Mouse (Mus musculus) forebrain, embryonic 13.5 days (tissue): ENCODE measurements around the gene Nrarp. TPM values are rescaled to one million over a fixed set of nuclear protein-coding genes. Genes with fewer than 3 reads are reported as not detected.

Experiments
- ATAC-seq: fragments of 200-750 bp; cut with Nextera tagmentation; 2 replicates; pipeline ENCODE4 v1.8.0; 2017
- H3K27ac ChIP-seq: fragments of 300-500 bp; sonication (generic); 2 replicates; pipeline ENCODE4 v1.5.1; 2015; ENCODE audit warnings: inconsistent platforms, mild to moderate bottlenecking, moderate library complexity
- H3K27me3 ChIP-seq: fragments of 300-500 bp; sonication (generic); 2 replicates; pipeline ENCODE4 v1.6.1; 2015; ENCODE audit warnings: mild to moderate bottlenecking, inconsistent platforms
- H3K36me3 ChIP-seq: fragments of 300-500 bp; sonication (generic); 2 replicates; pipeline ENCODE4 v1.6.1; 2015; ENCODE audit warnings: mild to moderate bottlenecking, inconsistent platforms; ENCODE audit not compliant: poor library complexity, severe bottlenecking
- H3K4me1 ChIP-seq: fragments of 300-500 bp; sonication (generic); 2 replicates; pipeline ENCODE4 v1.6.1; 2015; ENCODE audit warnings: inconsistent platforms
- H3K4me2 ChIP-seq: fragments of 300-500 bp; sonication (generic); 2 replicates; pipeline ENCODE4 v1.6.1; 2015; ENCODE audit warnings: inconsistent platforms, mild to moderate bottlenecking, moderate library complexity
- H3K4me3 ChIP-seq: fragments of 300-500 bp; sonication (generic); 2 replicates; pipeline ENCODE4 v1.5.1; 2015; ENCODE audit warnings: mild to moderate bottlenecking, inconsistent platforms
- H3K9ac ChIP-seq: fragments of 300-500 bp; sonication (generic); 2 replicates; pipeline ENCODE4 v1.6.1; 2015; ENCODE audit warnings: mild to moderate bottlenecking, inconsistent platforms
- H3K9me3 ChIP-seq: fragments of 300-500 bp; sonication (generic); replicated peaks from 2 replicates; pipeline ENCODE4 v1.6.1; 2016; ENCODE audit warnings: inconsistent platforms
- WGBS: fragments of 180-500 bp; shearing (Covaris S2); methylation state at CpG from one replicate; pipeline ENCODE4 v1.1.7; 2015; 5-methylcytosine and 5-hydroxymethylcytosine counted together
- polyA plus RNA-seq: library from polyadenylated mRNA; unstranded; fragments of >200 nt; fragmentation: Nextera tagmentation; extraction: Ambion mirVana; gene quantifications from 2 replicates; pipeline ENCODE4 v1.2.1, GENCODE M21; 2015

Nrarp gene
- polyA plus RNA-seq, 1 experiment from 2014 or later, result 29.2 TPM

- Histone ChIP-seq H3K4me1 (peaks cover 32% of the 10 kb centered on the region), H3K9ac (peak overlapping the region; percentile 70; the same call in 1 of the 2 replicates), H3K4me2 (peak overlapping the region; percentile 47), H3K36me3 (peaks cover 13% of the 10 kb centered on the region), H3K4me3 (peak overlapping the region; percentile 52; the same call in 1 of the 2 replicates), H3K27ac (peak overlapping the region; percentile 98), H3K27me3 (0 out of 2 replicates have a peak, but pooled peaks cover 10% of the 10 kb centered on the region), H3K9me3 (no peaks in the 10 kb centered on the region)
- WGBS, result 76% methylated on average over 8 of the region's 8 CpGs
- ATAC-seq, result no peak
Observed at GRCm38 (mm10) chr2:25225811-25226379, 45.3 kb downstream of the Nrarp start.

- Histone ChIP-seq H3K4me1 (peaks cover 31% of the 10 kb centered on the region), H3K27ac (no peak overlapping the region), H3K27me3 (peaks cover 18% of the 10 kb centered on the region; the same call in 1 of the 2 replicates), H3K36me3 (peaks cover 5% of the 10 kb centered on the region), H3K9me3 (no peaks in the 10 kb centered on the region), H3K4me3 (no peak overlapping the region), H3K4me2 (no peak overlapping the region), H3K9ac (no peak overlapping the region)
- 87% methylated on average over 5 of the region's 5 CpGs for WGBS
- no peak for ATAC-seq
Observed at GRCm38 (mm10) chr2:25226864-25227263, 46.3 kb downstream of the Nrarp start.

DNA sequence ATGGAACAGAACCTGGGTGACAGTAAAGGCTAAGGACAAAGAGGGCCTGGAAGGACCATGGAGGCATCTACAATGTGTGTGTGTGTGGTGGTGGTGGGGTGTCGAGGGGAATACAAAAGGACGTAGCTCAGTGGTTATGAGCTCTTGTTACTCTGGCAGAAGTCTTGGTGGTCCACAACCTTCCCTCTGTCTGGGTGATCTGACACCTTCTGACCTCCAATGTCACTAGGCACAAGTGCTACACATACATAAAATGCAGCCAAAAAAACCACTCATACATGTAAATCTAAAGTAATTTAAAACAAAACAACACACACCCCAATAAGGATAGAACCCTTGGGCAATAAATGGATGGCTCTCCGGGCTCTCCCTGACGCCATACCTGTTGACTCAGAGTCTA is 46.8 kb downstream of the Nrarp start:
- H3K4me2 ChIP-seq, result no peak overlapping the region
- 89% methylated on average over 4 of the region's 4 CpGs for WGBS
- H3K4me3 ChIP-seq, result no peak overlapping the region
- H3K4me1 ChIP-seq, result peaks cover 29% of the 10 kb centered on the region
- no peak overlapping the region for H3K9ac ChIP-seq
- H3K27me3 ChIP-seq, result peaks cover 18% of the 10 kb centered on the region; the same call in 1 of the 2 replicates
- ATAC-seq, result no peak
- 0 out of 2 replicates have a peak, but pooled peaks cover 3% of the 10 kb centered on the region for H3K36me3 ChIP-seq
- H3K9me3 ChIP-seq, result no peaks in the 10 kb centered on the region
- no peak overlapping the region for H3K27ac ChIP-seq

DNA sequence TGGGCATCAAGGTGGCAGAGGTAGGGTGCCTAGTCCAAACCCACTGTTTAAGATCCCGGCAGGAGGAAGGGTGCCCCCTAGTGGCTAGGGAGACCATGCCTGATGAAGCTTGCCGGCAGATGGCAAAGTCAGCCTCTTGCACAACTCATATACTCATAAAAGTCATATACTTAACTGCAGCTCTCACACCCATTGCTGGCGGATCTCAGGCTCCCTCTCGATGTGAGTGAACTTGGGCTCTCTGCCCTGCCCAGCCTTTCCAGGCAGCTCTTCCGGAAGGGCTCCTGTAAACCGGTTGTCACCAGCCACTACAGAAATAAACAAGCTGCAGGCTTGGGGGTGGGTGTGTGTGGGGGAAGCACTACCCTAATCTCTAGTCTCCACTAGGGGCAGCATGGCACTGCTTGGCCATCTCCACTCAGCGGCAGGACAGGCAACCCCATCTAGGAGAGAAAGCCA is 47.9 kb downstream of the Nrarp start:
- Histone ChIP-seq H3K4me2 (peak overlapping the region; percentile 46), H3K4me1 (peaks cover 22% of the 10 kb centered on the region), H3K27me3 (peaks cover 18% of the 10 kb centered on the region; the same call in 1 of the 2 replicates), H3K36me3 (no peaks in the 10 kb centered on the region), H3K9me3 (no peaks in the 10 kb centered on the region), H3K27ac (peak overlapping the region; percentile 52), H3K9ac (peak overlapping the region; percentile 52; the same call in 1 of the 2 replicates), H3K4me3 (0 out of 2 replicates have a peak overlapping the region, but pooled peaks have one; percentile 15)
- WGBS, result 1% methylated on average over 7 of the region's 7 CpGs
- ATAC-seq, result no peak; the same call in 1 of the 2 replicates

- no peaks in the 10 kb centered on the region for H3K9me3 ChIP-seq
- 69% methylated on average over 6 of the region's 6 CpGs for WGBS
- H3K36me3 ChIP-seq, result no peaks in the 10 kb centered on the region
- peak overlapping the region; percentile 52; the same call in 1 of the 2 replicates for H3K9ac ChIP-seq
- no peak overlapping the region for H3K27ac ChIP-seq
- H3K4me1 ChIP-seq, result peaks cover 17% of the 10 kb centered on the region
- H3K4me2 ChIP-seq, result peak overlapping the region; percentile 46; the same call in 1 of the 2 replicates
- ATAC-seq, result no peak
- H3K4me3 ChIP-seq, result no peak overlapping the region
- peaks cover 18% of the 10 kb centered on the region; the same call in 1 of the 2 replicates for H3K27me3 ChIP-seq
Observed at GRCm38 (mm10) chr2:25228995-25229530, 48.5 kb downstream of the Nrarp start.

DNA sequence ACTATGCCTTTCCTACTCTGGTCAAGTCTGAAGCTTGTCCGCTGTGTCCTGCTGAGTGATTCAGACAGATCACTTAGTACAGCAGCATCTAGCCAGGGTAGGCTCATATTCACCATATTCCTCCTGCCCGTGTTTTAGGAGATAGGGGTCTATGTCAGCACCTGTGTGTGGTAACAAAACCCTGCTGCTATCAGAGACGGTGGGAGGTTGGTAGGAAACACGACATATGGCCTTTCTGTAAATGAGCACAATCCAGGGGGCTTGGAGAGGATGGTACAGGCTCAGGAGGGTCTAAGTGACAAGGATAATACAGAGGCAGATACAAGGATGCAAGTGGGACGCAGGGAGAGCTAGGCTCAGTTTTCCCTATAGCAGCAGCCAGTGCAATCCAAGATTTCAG is 49.0 kb downstream of the Nrarp start:
- Histone ChIP-seq H3K4me1 (peaks cover 17% of the 10 kb centered on the region), H3K4me2 (no peak overlapping the region), H3K9ac (no peak overlapping the region), H3K9me3 (no peaks in the 10 kb centered on the region), H3K4me3 (no peak overlapping the region), H3K27ac (no peak overlapping the region), H3K36me3 (no peaks in the 10 kb centered on the region), H3K27me3 (peaks cover 20% of the 10 kb centered on the region)
- no peak for ATAC-seq
- WGBS, result 81% methylated on average over 5 of the region's 5 CpGs

GRCm38 (mm10) chr2:25230581-25230980 is 50.0 kb downstream of the Nrarp start:
- H3K9me3 ChIP-seq, result no peaks in the 10 kb centered on the region
- H3K4me3 ChIP-seq, result no peak overlapping the region
- H3K4me1 ChIP-seq, result peaks cover 13% of the 10 kb centered on the region
- H3K36me3 ChIP-seq, result no peaks in the 10 kb centered on the region
- no peak for ATAC-seq
- no peak overlapping the region for H3K4me2 ChIP-seq
- WGBS, result 93% methylated on average over 7 of the region's 7 CpGs
- no peak overlapping the region for H3K9ac ChIP-seq
- H3K27ac ChIP-seq, result no peak overlapping the region
- H3K27me3 ChIP-seq, result peaks cover 22% of the 10 kb centered on the region

- Histone ChIP-seq H3K27ac (no peak overlapping the region), H3K9ac (no peak overlapping the region), H3K4me1 (0 out of 2 replicates have a peak, but pooled peaks cover 9% of the 10 kb centered on the region), H3K4me2 (no peak overlapping the region), H3K36me3 (no peaks in the 10 kb centered on the region), H3K9me3 (no peaks in the 10 kb centered on the region), H3K27me3 (peaks cover 22% of the 10 kb centered on the region), H3K4me3 (no peak overlapping the region)
- ATAC-seq, result no peak
- 51% methylated on average over 12 of the region's 12 CpGs for WGBS
Observed at GRCm38 (mm10) chr2:25231038-25231437, 50.5 kb downstream of the Nrarp start.

Other genes with a start within 250 kb of the Nrarp start
- gene Arrdc1, start 245.5 kb upstream of the Nrarp start, polyA plus RNA-seq, result 19.1 and 21.5 TPM in 2 replicates
- 10.2 and 12.1 TPM in 2 replicates for gene Zmynd19, start 231.0 kb upstream of the Nrarp start, polyA plus RNA-seq
- 35.5 and 38.8 TPM in 2 replicates for gene Dph7, start 218.4 kb upstream of the Nrarp start, polyA plus RNA-seq
- gene Mrpl41, start 205.7 kb upstream of the Nrarp start, polyA plus RNA-seq, result 163 and 175 TPM in 2 replicates
- gene Pnpla7, start 204.7 kb upstream of the Nrarp start, polyA plus RNA-seq, result 2.4 and 3.5 TPM in 2 replicates
- gene Nsmf, start 126.4 kb upstream of the Nrarp start, polyA plus RNA-seq, result 125 and 129 TPM in 2 replicates
- gene Entpd8, start 100.5 kb upstream of the Nrarp start, polyA plus RNA-seq, result not detected in 2 replicates
- not detected in 2 replicates for gene Noxa1, start 85.6 kb upstream of the Nrarp start, polyA plus RNA-seq
- gene Tor4a, start 16.1 kb downstream of the Nrarp start, polyA plus RNA-seq, result 0.66 and 0.78 TPM in 2 replicates
- gene Nelfb, start 30.7 kb downstream of the Nrarp start, polyA plus RNA-seq, result 95.4 and 104 TPM in 2 replicates
- gene Stpg3, start 33.9 kb downstream of the Nrarp start, polyA plus RNA-seq, result not detected in 2 replicates
- 0.21 TPM in 1 of 2 replicates, not detected in the other for gene Fam166a, start 38.0 kb downstream of the Nrarp start, polyA plus RNA-seq
- 448 and 518 TPM in 2 replicates for gene Tubb4b, start 43.9 kb downstream of the Nrarp start, polyA plus RNA-seq
- not detected in 2 replicates for gene Slc34a3, start 53.6 kb downstream of the Nrarp start, polyA plus RNA-seq
- gene Rnf224, start 56.0 kb downstream of the Nrarp start, polyA plus RNA-seq, result not detected in 2 replicates
- 43.1 and 43.2 TPM in 2 replicates for gene Rnf208, start 61.5 kb downstream of the Nrarp start, polyA plus RNA-seq
- gene Cysrt1, start 61.7 kb downstream of the Nrarp start, polyA plus RNA-seq, result 0.29 TPM in 1 of 2 replicates, not detected in the other
- 4.4 and 7.1 TPM in 2 replicates for gene AL732309.1, start 66.1 kb downstream of the Nrarp start, polyA plus RNA-seq
- 19.4 and 20.3 TPM in 2 replicates for gene Tmem203, start 74.7 kb downstream of the Nrarp start, polyA plus RNA-seq
- 9.7 and 10.8 TPM in 2 replicates for gene Tprn, start 81.9 kb downstream of the Nrarp start, polyA plus RNA-seq
- 233 and 245 TPM in 2 replicates for gene Ssna1, start 91.7 kb downstream of the Nrarp start, polyA plus RNA-seq
- gene Anapc2, start 91.7 kb downstream of the Nrarp start, polyA plus RNA-seq, result 126 and 148 TPM in 2 replicates
- not detected in 2 replicates for gene Tmem210, start 107.4 kb downstream of the Nrarp start, polyA plus RNA-seq
- 0.14 TPM in 1 of 2 replicates, not detected in the other for gene Lrrc26, start 109.2 kb downstream of the Nrarp start, polyA plus RNA-seq
- gene Grin1, start 138.4 kb downstream of the Nrarp start, polyA plus RNA-seq, result 5.6 and 7.9 TPM in 2 replicates
- gene Man1b1, start 151.6 kb downstream of the Nrarp start, polyA plus RNA-seq, result 59.2 and 63.2 TPM in 2 replicates
- 22.8 and 23.3 TPM in 2 replicates for gene Dpp7, start 175.6 kb downstream of the Nrarp start, polyA plus RNA-seq
- 2.2 and 3.5 TPM in 2 replicates for gene Uap1l1, start 184.9 kb downstream of the Nrarp start, polyA plus RNA-seq
- gene Sapcd2, start 191.6 kb downstream of the Nrarp start, polyA plus RNA-seq, result 49.4 and 62.3 TPM in 2 replicates
- gene Entpd2, start 215.1 kb downstream of the Nrarp start, polyA plus RNA-seq, result 0.68 and 0.98 TPM in 2 replicates
- gene Npdc1, start 218.6 kb downstream of the Nrarp start, polyA plus RNA-seq, result 287 and 315 TPM in 2 replicates
- 0.08 TPM in 1 of 2 replicates, not detected in the other for gene Fut7, start 242.5 kb downstream of the Nrarp start, polyA plus RNA-seq
- 5.7 and 8.2 TPM in 2 replicates for gene Abca2, start 247.9 kb downstream of the Nrarp start, polyA plus RNA-seq